Mouse (Mus musculus) megakaryocyte, embryonic 14.5 days (primary cell): ENCODE data around the gene Igf2bp1.
A peak's percentile ranks its signal among the peaks of the same experiment; 100 is the strongest.

Experiments
- FLI1 ChIP-seq: IDR thresholded peaks from 2 replicates; pipeline ENCODE4 v1.6.1; 2012; ENCODE audit warnings: low read length, inconsistent platforms, mixed read lengths
- GATA1 ChIP-seq: IDR thresholded peaks from 3 replicates; pipeline ENCODE4 v1.6.1; 2012; ENCODE audit warnings: mixed read lengths, low read length, inconsistent platforms, borderline replicate concordance

DNA sequence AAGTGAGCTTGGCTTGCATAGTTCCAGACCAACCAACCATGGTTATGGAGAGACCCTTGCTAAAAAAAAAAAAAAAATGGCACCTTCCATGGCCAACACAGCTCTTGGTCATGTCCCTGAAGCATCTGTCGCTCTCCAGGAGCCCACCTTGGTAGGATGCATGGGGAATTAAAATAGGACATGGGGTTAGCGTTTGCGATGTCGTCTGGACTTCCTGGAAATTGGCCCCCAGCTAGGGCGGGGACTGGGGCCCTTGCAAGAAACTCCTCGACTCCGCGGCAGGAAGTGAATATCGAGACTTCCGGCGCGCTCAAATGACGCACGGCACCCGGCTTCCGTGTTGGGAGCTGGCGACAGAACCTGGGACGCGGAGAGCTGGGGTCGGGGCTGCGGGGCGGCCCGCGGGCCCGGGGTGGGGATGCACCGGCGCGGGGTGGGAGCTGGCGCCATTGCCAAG, 28.9 kb upstream of the Igf2bp1 start, which contains the start of gene Snf8:
- peak; percentile 50; the same call in 1 of the 2 replicates for TF ChIP-seq FLI1
- TF ChIP-seq GATA1 = no peak
